Mouse (Mus musculus) limb, embryonic 10.5 days (tissue): ENCODE measurements at regions not wholly inside any gene's neighbourhood (a gene's known extent, or its start where the extent isn't known, plus 50 kb on each side); places are given as distances from the start of the nearest gene placed in this dataset.
"Not testable (repeated sequence)": the region's sequence is repeated elsewhere in the genome, so short reads cannot be mapped to it uniquely, and the experiment has no call there.

Source experiments
- DNase-seq: peaks from one replicate; pipeline ENCODE4 v3.0.0-alpha.2; 2017; ENCODE audit warnings: low spot score
- H3K27ac ChIP-seq: fragments of 300-500 bp; sonication (generic); 2 replicates; pipeline ENCODE4 v1.5.1; 2016; ENCODE audit warnings: mild to moderate bottlenecking
- H3K27me3 ChIP-seq: fragments of 300-500 bp; sonication (generic); 2 replicates; pipeline ENCODE4 v1.6.1; 2016; ENCODE audit warnings: low read depth, mild to moderate bottlenecking; ENCODE audit not compliant: poor library complexity, severe bottlenecking
- H3K36me3 ChIP-seq: fragments of 300-500 bp; sonication (generic); 2 replicates; pipeline ENCODE4 v1.6.1; 2016; ENCODE audit warnings: mild to moderate bottlenecking, moderate library complexity
- H3K4me1 ChIP-seq: fragments of 300-500 bp; sonication (generic); 2 replicates; pipeline ENCODE4 v1.6.1; 2016
- H3K4me3 ChIP-seq: fragments of 300-500 bp; sonication (generic); 2 replicates; pipeline ENCODE4 v1.5.1; 2016; ENCODE audit warnings: mild to moderate bottlenecking, moderate library complexity
- H3K9me3 ChIP-seq: fragments of 300-500 bp; sonication (generic); replicated peaks from 2 replicates; pipeline ENCODE4 v1.6.1; 2016; ENCODE audit warnings: mild to moderate bottlenecking
- WGBS: fragments of 180-500 bp; shearing (Covaris S2); methylation state at CpG from one replicate; pipeline ENCODE4 v1.1.7; 2016; 5-methylcytosine and 5-hydroxymethylcytosine counted together

GRCm38 (mm10) chr17:17004632-17005265 is 59.2 kb upstream of the Zfp960 start:
- H3K9me3 ChIP-seq, H3K36me3 ChIP-seq, H3K27me3 ChIP-seq, H3K4me1 ChIP-seq: not testable (repeated sequence)
- Histone ChIP-seq H3K4me3 (peak overlapping the region; percentile 47), H3K27ac (0 out of 2 replicates have a peak overlapping the region, but pooled peaks have one; percentile 19)
- peak; percentile 76 for DNase-seq
- WGBS, result 1% methylated on average over 16 of the region's 16 CpGs

- WGBS, result 8% methylated on average over 11 of the region's 11 CpGs
- peak overlapping the region; percentile 47 for H3K4me3 ChIP-seq
- peak; percentile 32 for DNase-seq
- H3K4me1 ChIP-seq, H3K9me3 ChIP-seq, H3K27me3 ChIP-seq, H3K36me3 ChIP-seq: not testable (repeated sequence)
- H3K27ac ChIP-seq, result 0 out of 2 replicates have a peak overlapping the region, but pooled peaks have one; percentile 19
These were observed 58.6 kb upstream of the Zfp960 start for GRCm38 (mm10) chr17:17005267-17005666.
